Mouse (Mus musculus): ENCODE measurements around the gene Olfr1280. TPM values are rescaled to one million over a fixed set of nuclear protein-coding genes. Genes with fewer than 3 reads are reported as not detected.
"Not testable (repeated sequence)": the region's sequence is repeated elsewhere in the genome, so short reads cannot be mapped to it uniquely, and the experiment has no call there.

Olfr1280 gene
- total RNA-seq (2014; fragmentation: Nextera tagmentation) (not detected in 2 replicates), total RNA-seq (2017) (not detected in 2 replicates)

GRCm38 (mm10) chr2:111313717-111314116 lies at the start of gene Olfr1280:
Olfr1280 (plus strand) TSS chr2:111314017.
- ATAC-seq (replicated peaks; ENCODE audit: poor library complexity, severe bottlenecking), result no peak

GRCm38 (mm10) chr2:111274006-111274405 lies 39.8 kb upstream of the Olfr1280 start, which contains the start of gene Olfr1277:
Olfr1277 (minus strand) TSS chr2:111274106.
- no peak for ATAC-seq (replicated peaks; ENCODE audit: poor library complexity, severe bottlenecking)

- ATAC-seq (replicated peaks; ENCODE audit: poor library complexity, severe bottlenecking), result no peak
Observed at GRCm38 (mm10) chr2:111289836-111290235, 24.0 kb upstream of the Olfr1280 start, which contains the start of gene Olfr1278. Olfr1278 (plus strand) TSS chr2:111290136.

GRCm38 (mm10) chr2:111298541-111298940 lies 15.3 kb upstream of the Olfr1280 start:
- no peak for ATAC-seq (replicated peaks; ENCODE audit: poor library complexity, severe bottlenecking)

GRCm38 (mm10) chr2:111300374-111300773 lies 13.4 kb upstream of the Olfr1280 start, which contains the start of gene Olfr1279:
Olfr1279 (plus strand) TSS chr2:111300635.
- ATAC-seq (replicated peaks; ENCODE audit: poor library complexity, severe bottlenecking), result no peak

GRCm38 (mm10) chr2:111326220-111326619 lies 12.4 kb downstream of the Olfr1280 start, which contains the start of gene Olfr1281:
Olfr1281 (plus strand) TSS chr2:111326520.
- no peak for ATAC-seq (replicated peaks; ENCODE audit: poor library complexity, severe bottlenecking)

GRCm38 (mm10) chr2:111333721-111334120 lies 19.9 kb downstream of the Olfr1280 start:
- not testable (repeated sequence) for ATAC-seq (replicated peaks; ENCODE audit: poor library complexity, severe bottlenecking)

GRCm38 (mm10) chr2:111335976-111336375 lies 22.2 kb downstream of the Olfr1280 start, which contains the start of gene Olfr1282:
Olfr1282 (minus strand) TSS chr2:111336076.
- ATAC-seq (replicated peaks; ENCODE audit: poor library complexity, severe bottlenecking), result no peak

- ATAC-seq (replicated peaks; ENCODE audit: poor library complexity, severe bottlenecking), result no peak
Observed at GRCm38 (mm10) chr2:111366490-111366889, 52.7 kb downstream of the Olfr1280 start, which contains the start of gene Olfr1283. Olfr1283 (plus strand) TSS chr2:111366790.

- no peak for ATAC-seq (replicated peaks; ENCODE audit: poor library complexity, severe bottlenecking)
Observed at GRCm38 (mm10) chr2:111375222-111375621, 61.4 kb downstream of the Olfr1280 start, which contains the start of gene Olfr1284. Olfr1284 (plus strand) TSS chr2:111375522.

Other genes starting within 250 kb of the Olfr1280 start
- gene Gm13941, start 208.0 kb upstream of the Olfr1280 start, total RNA-seq (2014; fragmentation: Nextera tagmentation), result not detected in 2 replicates
- gene Gm13941, start 208.0 kb upstream of the Olfr1280 start, total RNA-seq (2017), result not detected in 2 replicates
- gene Gm15130, start 161.1 kb upstream of the Olfr1280 start, total RNA-seq (2014; fragmentation: Nextera tagmentation), result not detected in 2 replicates
- gene Gm15130, start 161.1 kb upstream of the Olfr1280 start, total RNA-seq (2017), result not detected in 2 replicates
- gene 4930430A15Rik, start 84.4 kb upstream of the Olfr1280 start, total RNA-seq (2014; fragmentation: Nextera tagmentation), result not detected in 2 replicates
- gene 4930430A15Rik, start 84.4 kb upstream of the Olfr1280 start, total RNA-seq (2017), result not detected in 2 replicates
- gene Olfr1275, start 78.7 kb upstream of the Olfr1280 start, total RNA-seq (2014; fragmentation: Nextera tagmentation), result not detected in 2 replicates
- gene Olfr1275, start 78.7 kb upstream of the Olfr1280 start, total RNA-seq (2017), result not detected in 2 replicates
- gene Olfr1276, start 59.5 kb upstream of the Olfr1280 start, total RNA-seq (2014; fragmentation: Nextera tagmentation), result not detected in 2 replicates
- not detected in 2 replicates for gene Olfr1276, start 59.5 kb upstream of the Olfr1280 start, total RNA-seq (2017)
- gene Olfr1277, start 39.9 kb upstream of the Olfr1280 start, total RNA-seq (2014; fragmentation: Nextera tagmentation), result not detected in 2 replicates
- gene Olfr1277, start 39.9 kb upstream of the Olfr1280 start, total RNA-seq (2017), result not detected in 2 replicates
- gene Olfr1278, start 23.9 kb upstream of the Olfr1280 start, total RNA-seq (2014; fragmentation: Nextera tagmentation), result not detected in 2 replicates
- not detected in 2 replicates for gene Olfr1278, start 23.9 kb upstream of the Olfr1280 start, total RNA-seq (2017)
- not detected in 2 replicates for gene Olfr1279, start 13.4 kb upstream of the Olfr1280 start, total RNA-seq (2014; fragmentation: Nextera tagmentation)
- not detected in 2 replicates for gene Olfr1279, start 13.4 kb upstream of the Olfr1280 start, total RNA-seq (2017)
- not detected in 2 replicates for gene Olfr1281, start 12.5 kb downstream of the Olfr1280 start, total RNA-seq (2014; fragmentation: Nextera tagmentation)
- gene Olfr1281, start 12.5 kb downstream of the Olfr1280 start, total RNA-seq (2017), result not detected in 2 replicates
- not detected in 2 replicates for gene Olfr1282, start 22.1 kb downstream of the Olfr1280 start, total RNA-seq (2014; fragmentation: Nextera tagmentation)
- gene Olfr1282, start 22.1 kb downstream of the Olfr1280 start, total RNA-seq (2017), result not detected in 2 replicates
- not detected in 2 replicates for gene Olfr1283, start 52.8 kb downstream of the Olfr1280 start, total RNA-seq (2014; fragmentation: Nextera tagmentation)
- not detected in 2 replicates for gene Olfr1283, start 52.8 kb downstream of the Olfr1280 start, total RNA-seq (2017)
- not detected in 2 replicates for gene Olfr1284, start 61.5 kb downstream of the Olfr1280 start, total RNA-seq (2014; fragmentation: Nextera tagmentation)
- gene Olfr1284, start 61.5 kb downstream of the Olfr1280 start, total RNA-seq (2017), result not detected in 2 replicates
- gene Olfr1286, start 109.1 kb downstream of the Olfr1280 start, total RNA-seq (2014; fragmentation: Nextera tagmentation), result not detected in 2 replicates
- gene Olfr1286, start 109.1 kb downstream of the Olfr1280 start, total RNA-seq (2017), result not detected in 2 replicates
- not detected in 2 replicates for gene Olfr1287, start 135.1 kb downstream of the Olfr1280 start, total RNA-seq (2014; fragmentation: Nextera tagmentation)
- not detected in 2 replicates for gene Olfr1287, start 135.1 kb downstream of the Olfr1280 start, total RNA-seq (2017)
- gene Olfr1288, start 160.1 kb downstream of the Olfr1280 start, total RNA-seq (2014; fragmentation: Nextera tagmentation), result not detected in 2 replicates
- gene Olfr1288, start 160.1 kb downstream of the Olfr1280 start, total RNA-seq (2017), result not detected in 2 replicates
- gene Olfr1289, start 166.8 kb downstream of the Olfr1280 start, total RNA-seq (2014; fragmentation: Nextera tagmentation), result not detected in 2 replicates
- not detected in 2 replicates for gene Olfr1289, start 166.8 kb downstream of the Olfr1280 start, total RNA-seq (2017)
- gene Olfr1290, start 179.8 kb downstream of the Olfr1280 start, total RNA-seq (2014; fragmentation: Nextera tagmentation), result not detected in 2 replicates
- not detected in 2 replicates for gene Olfr1290, start 179.8 kb downstream of the Olfr1280 start, total RNA-seq (2017)
- gene Olfr1291-ps1, start 183.2 kb downstream of the Olfr1280 start, total RNA-seq (2014; fragmentation: Nextera tagmentation), result not detected in 2 replicates
- not detected in 2 replicates for gene Olfr1291-ps1, start 183.2 kb downstream of the Olfr1280 start, total RNA-seq (2017)
- gene Olfr1293-ps, start 211.2 kb downstream of the Olfr1280 start, total RNA-seq (2014; fragmentation: Nextera tagmentation), result not detected in 2 replicates
- not detected in 2 replicates for gene Olfr1293-ps, start 211.2 kb downstream of the Olfr1280 start, total RNA-seq (2017)
- gene Olfr1294, start 226.3 kb downstream of the Olfr1280 start, total RNA-seq (2014; fragmentation: Nextera tagmentation), result not detected in 2 replicates
- gene Olfr1294, start 226.3 kb downstream of the Olfr1280 start, total RNA-seq (2017), result not detected in 2 replicates

Measured in granulocyte monocyte progenitor cell, adult 5-6 weeks (primary cell).